Mouse (Mus musculus) kidney, embryonic 16.5 days (tissue): Measurements from ENCODE around the gene 1110008L16Rik. TPM values are rescaled to one million over a fixed set of nuclear protein-coding genes. Genes with fewer than 3 reads are reported as not detected.
A peak's percentile ranks its signal among the peaks of the same experiment; 100 is the strongest.

Source experiments
- ATAC-seq: fragments of 200-750 bp; cut with Nextera tagmentation; 2 replicates; pipeline ENCODE4 v1.8.0; 2017; ENCODE audit warnings: moderate TSS enrichment; ENCODE audit not compliant: low FRiP score, low TSS enrichment
- H3K27ac ChIP-seq: fragments of 300-500 bp; sonication (generic); 2 replicates; pipeline ENCODE4 v1.5.1; 2014; ENCODE audit warnings: low read length
- H3K27me3 ChIP-seq: fragments of 300-500 bp; sonication (generic); 2 replicates; pipeline ENCODE4 v1.6.1; 2014; ENCODE audit warnings: low read length, control low read depth, mixed read lengths; ENCODE audit not compliant: insufficient read depth
- H3K36me3 ChIP-seq: fragments of 300-500 bp; sonication (generic); 2 replicates; pipeline ENCODE4 v1.6.1; 2014; ENCODE audit warnings: low read length, control low read depth, mixed read lengths; ENCODE audit not compliant: insufficient read depth
- H3K4me1 ChIP-seq: fragments of 300-500 bp; sonication (generic); 2 replicates; pipeline ENCODE4 v1.6.1; 2014; ENCODE audit warnings: low read length, control low read depth, mixed read lengths; ENCODE audit not compliant: insufficient read depth
- H3K4me2 ChIP-seq: fragments of 300-500 bp; sonication (generic); replicated peaks from 2 replicates; pipeline ENCODE4 v1.6.1; 2014; ENCODE audit warnings: low read depth, low read length
- H3K4me3 ChIP-seq: fragments of 300-500 bp; sonication (generic); 2 replicates; pipeline ENCODE4 v1.5.1; 2014; ENCODE audit warnings: mild to moderate bottlenecking, low read length
- H3K9ac ChIP-seq: fragments of 300-500 bp; sonication (generic); replicated peaks from 2 replicates; pipeline ENCODE4 v1.6.1; 2014; ENCODE audit warnings: low read length
- H3K9me3 ChIP-seq: fragments of 300-500 bp; sonication (generic); 2 replicates; pipeline ENCODE4 v1.6.1; 2016; ENCODE audit warnings: low read length, control low read depth
- WGBS: fragments of 180-500 bp; shearing (Covaris S2); extraction: QIAGEN DNeasy Blood & Tissue Kit; methylation state at CpG from one replicate; pipeline ENCODE4 v1.1.7; 2014; 5-methylcytosine and 5-hydroxymethylcytosine counted together
- polyA plus RNA-seq: library from polyadenylated mRNA; unstranded; fragments of >200 nt; fragmentation: Nextera tagmentation; extraction: Ambion mirVana; gene quantifications from 2 replicates; pipeline ENCODE4 v1.2.1, GENCODE M21; 2015

Gene 1110008L16Rik
- polyA plus RNA-seq, 1 experiment from 2014 or later: 15.5 TPM

GRCm38 (mm10) chr12:55306371-55306770 is 7.0 kb downstream of the 1110008L16Rik start:
- H3K36me3 ChIP-seq: peaks cover 14% of the 10 kb centered on the region; the same call in 1 of the 2 replicates
- ATAC-seq: no peak
- H3K27ac ChIP-seq: no peak overlapping the region
- no peak overlapping the region for H3K9ac ChIP-seq
- no peak overlapping the region for H3K4me3 ChIP-seq
- no peaks in the 10 kb centered on the region for H3K27me3 ChIP-seq
- 96% methylated on average over 4 of the region's 4 CpGs for WGBS
- H3K4me2 ChIP-seq: no peak overlapping the region
- H3K4me1 ChIP-seq: peaks cover 12% of the 10 kb centered on the region
- H3K9me3 ChIP-seq: 0 out of 2 replicates have a peak, but pooled peaks cover 3% of the 10 kb centered on the region

DNA sequence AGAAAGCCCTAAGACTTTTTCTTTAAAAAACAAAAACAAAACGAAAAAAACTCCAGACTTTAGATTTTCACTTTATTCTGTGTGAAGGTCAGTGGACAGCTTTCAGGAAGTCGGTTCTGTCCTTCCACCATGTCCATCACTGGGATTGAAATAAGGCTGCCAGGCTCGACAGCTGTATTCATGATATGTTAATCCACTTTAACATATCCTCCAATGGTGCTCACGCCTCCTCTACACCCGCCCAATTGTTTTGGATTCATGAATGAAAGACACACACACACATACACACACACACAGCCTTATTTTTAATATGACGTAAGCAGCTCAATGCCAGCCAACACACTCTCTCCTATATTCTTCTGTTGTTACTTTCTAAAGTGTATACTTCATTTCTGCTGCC is 8.2 kb downstream of the 1110008L16Rik start:
- 0 out of 2 replicates have a peak, but pooled peaks cover 3% of the 10 kb centered on the region for H3K9me3 ChIP-seq
- no peak for ATAC-seq
- no peak overlapping the region for H3K9ac ChIP-seq
- H3K27ac ChIP-seq: no peak overlapping the region
- no peak overlapping the region for H3K4me3 ChIP-seq
- H3K4me1 ChIP-seq: peaks cover 6% of the 10 kb centered on the region
- no peaks in the 10 kb centered on the region for H3K27me3 ChIP-seq
- peaks cover 14% of the 10 kb centered on the region; the same call in 1 of the 2 replicates for H3K36me3 ChIP-seq
- WGBS: 90% methylated on average over 6 of the region's 6 CpGs
- H3K4me2 ChIP-seq: no peak overlapping the region

DNA sequence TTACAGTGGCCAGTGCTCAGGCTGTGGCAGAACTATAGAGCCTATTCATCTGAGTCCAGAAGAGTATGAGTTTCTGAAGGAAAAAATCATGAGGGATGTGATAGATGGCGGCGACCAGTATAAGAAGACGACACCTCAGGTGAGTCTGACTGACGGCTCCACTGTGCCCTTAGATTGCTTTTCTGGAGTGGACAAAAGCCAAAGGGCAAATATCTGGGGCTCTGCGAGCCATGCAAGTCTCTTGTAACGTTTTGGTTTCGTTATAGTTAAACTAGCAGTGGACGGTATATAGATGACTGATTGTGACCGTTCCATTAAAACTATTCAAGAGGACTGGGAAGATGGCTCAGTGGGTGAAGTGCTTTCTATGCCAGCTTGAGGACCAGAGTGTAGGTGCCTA is 9.4 kb downstream of the 1110008L16Rik start:
- Histone ChIP-seq H3K4me3 (no peak overlapping the region), H3K9ac (no peak overlapping the region), H3K4me1 (peaks cover 3% of the 10 kb centered on the region), H3K4me2 (no peak overlapping the region), H3K27me3 (no peaks in the 10 kb centered on the region), H3K9me3 (0 out of 2 replicates have a peak, but pooled peaks cover 3% of the 10 kb centered on the region), H3K36me3 (peaks cover 14% of the 10 kb centered on the region; the same call in 1 of the 2 replicates), H3K27ac (no peak overlapping the region)
- 79% methylated on average over 9 of the region's 9 CpGs for WGBS
- no peak for ATAC-seq

DNA sequence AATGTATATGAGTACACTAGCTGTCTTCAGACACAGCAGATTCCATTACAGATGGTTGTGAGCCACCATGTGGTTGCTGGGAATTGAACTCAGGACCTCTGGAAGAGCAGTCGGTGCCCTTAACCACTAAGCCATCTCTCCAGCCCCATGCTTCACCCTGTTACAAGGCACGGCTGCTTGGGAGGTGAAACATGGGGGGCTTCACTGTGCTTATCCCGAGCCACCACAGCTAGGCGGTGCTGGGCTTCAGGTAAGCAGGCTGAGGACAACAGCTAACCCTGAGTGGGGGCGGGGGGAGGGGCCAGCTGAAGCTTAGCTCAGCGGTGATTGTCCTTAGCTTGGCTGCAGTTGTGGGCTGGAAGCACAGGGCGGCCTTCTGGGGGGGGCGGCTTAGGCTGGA is 10.1 kb downstream of the 1110008L16Rik start:
- 83% methylated on average over 8 of the region's 8 CpGs for WGBS
- no peak overlapping the region for H3K27ac ChIP-seq
- H3K4me3 ChIP-seq: no peak overlapping the region
- ATAC-seq: no peak
- H3K27me3 ChIP-seq: no peaks in the 10 kb centered on the region
- no peak overlapping the region for H3K4me2 ChIP-seq
- H3K4me1 ChIP-seq: no peaks in the 10 kb centered on the region
- peaks cover 14% of the 10 kb centered on the region; the same call in 1 of the 2 replicates for H3K36me3 ChIP-seq
- H3K9ac ChIP-seq: no peak overlapping the region
- 0 out of 2 replicates have a peak, but pooled peaks cover 3% of the 10 kb centered on the region for H3K9me3 ChIP-seq

DNA sequence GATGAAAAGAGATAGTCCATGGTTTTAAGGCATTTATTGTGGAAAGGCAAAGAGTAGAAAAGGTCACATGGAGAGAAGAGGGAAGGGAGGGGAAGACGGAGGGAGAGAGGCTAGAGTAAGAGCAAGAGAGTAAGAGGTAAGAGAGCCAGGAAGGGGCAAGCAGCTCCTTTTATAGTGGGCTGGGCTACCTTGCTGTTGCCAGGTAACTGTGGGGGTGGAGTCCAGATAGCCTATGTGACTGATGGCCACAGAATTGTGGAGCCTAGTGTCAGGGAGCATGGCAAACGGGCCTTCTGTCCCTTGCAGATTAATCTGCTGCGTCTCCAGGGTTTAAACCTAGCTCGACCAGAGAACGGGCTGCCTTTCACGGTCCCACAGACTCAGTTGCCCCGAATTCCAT is 12.5 kb downstream of the 1110008L16Rik start:
- no peak overlapping the region for H3K9ac ChIP-seq
- no peaks in the 10 kb centered on the region for H3K9me3 ChIP-seq
- no peak overlapping the region for H3K4me2 ChIP-seq
- no peak overlapping the region for H3K4me3 ChIP-seq
- no peak for ATAC-seq
- no peaks in the 10 kb centered on the region for H3K27me3 ChIP-seq
- no peak overlapping the region for H3K27ac ChIP-seq
- no peaks in the 10 kb centered on the region for H3K4me1 ChIP-seq
- WGBS: 84% methylated on average over 7 of the region's 7 CpGs
- H3K36me3 ChIP-seq: peaks cover 10% of the 10 kb centered on the region; the same call in 1 of the 2 replicates

DNA sequence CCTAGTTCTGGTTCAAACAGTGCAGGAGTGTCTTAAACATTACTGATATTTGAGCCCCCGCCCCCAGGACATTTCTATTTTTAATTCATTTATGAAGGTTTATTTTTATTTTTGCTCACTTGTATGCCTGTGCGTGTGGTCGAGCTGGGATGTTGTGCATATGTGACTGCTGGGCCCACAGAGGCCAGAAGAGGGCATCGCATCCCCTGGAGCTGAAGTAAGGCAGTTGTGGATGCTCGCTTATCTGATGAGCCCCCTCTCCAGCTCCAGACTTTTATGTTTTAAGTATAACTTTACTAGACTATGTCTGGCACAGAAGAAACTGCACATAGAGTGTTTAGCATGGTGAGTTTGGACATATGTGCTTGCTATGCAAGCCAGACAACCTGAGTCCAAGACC is 14.5 kb downstream of the 1110008L16Rik start:
- WGBS: 89% methylated on average over 5 of the region's 5 CpGs
- ATAC-seq: no peak

GRCm38 (mm10) chr12:55315192-55315591 is 15.8 kb downstream of the 1110008L16Rik start:
- ATAC-seq: 0 out of 2 replicates have a peak, but pooled peaks have one; percentile 23

More for the DNA sequence above, 14.5 kb downstream of the 1110008L16Rik start:
- Histone ChIP-seq H3K36me3 (peaks cover 8% of the 10 kb centered on the region; the same call in 1 of the 2 replicates), H3K27me3 (no peaks in the 10 kb centered on the region), H3K4me3 (no peak overlapping the region), H3K4me1 (no peaks in the 10 kb centered on the region), H3K27ac (no peak overlapping the region), H3K9me3 (no peaks in the 10 kb centered on the region), H3K4me2 (no peak overlapping the region), H3K9ac (no peak overlapping the region)

GRCm38 (mm10) chr12:55321642-55322291 is 22.4 kb downstream of the 1110008L16Rik start:
- no peaks in the 10 kb centered on the region for H3K36me3 ChIP-seq
- no peaks in the 10 kb centered on the region for H3K9me3 ChIP-seq
- 76% methylated on average over 18 of the region's 18 CpGs for WGBS
- no peak overlapping the region for H3K9ac ChIP-seq
- ATAC-seq: 0 out of 2 replicates have a peak, but pooled peaks have one; percentile 63
- H3K4me3 ChIP-seq: no peak overlapping the region
- H3K27me3 ChIP-seq: no peaks in the 10 kb centered on the region
- peak overlapping the region; percentile 67 for H3K27ac ChIP-seq
- no peak overlapping the region for H3K4me2 ChIP-seq
- H3K4me1 ChIP-seq: no peaks in the 10 kb centered on the region

More at GRCm38 (mm10) chr12:55315192-55315591, 15.8 kb downstream of the 1110008L16Rik start:
- no peak overlapping the region for H3K4me3 ChIP-seq
- no peak overlapping the region for H3K4me2 ChIP-seq
- H3K9me3 ChIP-seq: no peaks in the 10 kb centered on the region
- peaks cover 2% of the 10 kb centered on the region; the same call in 1 of the 2 replicates for H3K36me3 ChIP-seq
- no peak overlapping the region for H3K9ac ChIP-seq
- H3K27ac ChIP-seq: no peak overlapping the region
- 40% methylated on average over 5 of the region's 5 CpGs for WGBS
- H3K4me1 ChIP-seq: no peaks in the 10 kb centered on the region
- H3K27me3 ChIP-seq: no peaks in the 10 kb centered on the region

GRCm38 (mm10) chr12:55325702-55326101 is 26.3 kb downstream of the 1110008L16Rik start:
- Histone ChIP-seq H3K36me3 (0 out of 2 replicates have a peak, but pooled peaks cover 7% of the 10 kb centered on the region), H3K27ac (no peak overlapping the region), H3K27me3 (no peaks in the 10 kb centered on the region), H3K9me3 (no peaks in the 10 kb centered on the region), H3K4me2 (no peak overlapping the region), H3K4me3 (no peak overlapping the region), H3K9ac (no peak overlapping the region), H3K4me1 (no peaks in the 10 kb centered on the region)
- no peak for ATAC-seq
- 94% methylated on average over 7 of the region's 7 CpGs for WGBS

DNA sequence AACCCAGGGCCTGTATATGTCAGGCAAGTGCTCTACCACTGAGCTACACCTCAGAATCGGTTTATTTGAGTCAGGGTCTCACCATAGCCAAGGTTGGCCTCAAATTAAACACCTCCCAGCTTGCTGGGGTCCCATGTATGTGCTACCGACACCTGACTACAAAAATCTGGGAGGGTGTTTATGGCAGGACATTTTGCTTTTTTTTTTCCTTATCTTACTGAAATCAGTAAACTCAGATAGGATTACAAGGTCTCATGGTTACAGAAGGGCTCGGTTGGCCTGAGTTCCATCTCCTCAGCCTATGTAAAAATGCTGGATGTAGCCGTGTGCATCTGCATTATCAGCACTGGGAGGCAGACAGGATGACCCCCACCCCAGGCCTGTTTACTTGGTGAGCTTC is 29.4 kb downstream of the 1110008L16Rik start:
- no peaks in the 10 kb centered on the region for H3K27me3 ChIP-seq
- 0 out of 2 replicates have a peak, but pooled peaks cover 7% of the 10 kb centered on the region for H3K36me3 ChIP-seq
- H3K27ac ChIP-seq: no peak overlapping the region
- H3K4me2 ChIP-seq: no peak overlapping the region
- H3K9me3 ChIP-seq: no peaks in the 10 kb centered on the region
- no peaks in the 10 kb centered on the region for H3K4me1 ChIP-seq
- no peak overlapping the region for H3K9ac ChIP-seq
- ATAC-seq: no peak
- H3K4me3 ChIP-seq: no peak overlapping the region
- 77% methylated on average over 4 of the region's 4 CpGs for WGBS
